Mouse (Mus musculus) liver, postnatal 0 days (tissue): ENCODE data around the gene Phospho1. TPM values are rescaled to one million over a fixed set of nuclear protein-coding genes. Genes with fewer than 3 reads are reported as not detected.
A peak's percentile ranks its signal among the peaks of the same experiment; 100 is the strongest.

Experiments
- ATAC-seq: fragments of 200-750 bp; cut with Nextera tagmentation; 2 replicates; pipeline ENCODE4 v1.8.0; 2017; ENCODE audit warnings: mild to moderate bottlenecking, moderate library complexity
- DNase-seq: peaks from one replicate; pipeline ENCODE4 v3.0.0-alpha.2; 2016
- H3K27ac ChIP-seq: fragments of 300-500 bp; sonication (generic); 2 replicates; pipeline ENCODE4 v1.5.1; 2014; ENCODE audit warnings: antibody characterized with exemption, moderate library complexity, mild to moderate bottlenecking, low read depth
- H3K27me3 ChIP-seq: fragments of 300-500 bp; sonication (generic); 2 replicates; pipeline ENCODE4 v1.6.1; 2014; ENCODE audit warnings: low read length, control low read depth, mixed read lengths; ENCODE audit not compliant: insufficient read depth
- H3K36me3 ChIP-seq: fragments of 300-500 bp; sonication (generic); replicated peaks from 2 replicates; pipeline ENCODE4 v1.6.1; 2014; ENCODE audit warnings: mild to moderate bottlenecking, control low read depth, low read length, moderate library complexity, mixed read lengths; ENCODE audit not compliant: insufficient read depth
- H3K4me1 ChIP-seq: fragments of 300-500 bp; sonication (generic); 2 replicates; pipeline ENCODE4 v1.6.1; 2014; ENCODE audit warnings: antibody characterized with exemption, mild to moderate bottlenecking, control low read depth; ENCODE audit not compliant: insufficient read depth
- H3K4me2 ChIP-seq: fragments of 300-500 bp; sonication (generic); 2 replicates; pipeline ENCODE4 v1.6.1; 2014; ENCODE audit warnings: low read depth, mild to moderate bottlenecking, low read length, moderate library complexity, mixed read lengths
- H3K4me3 ChIP-seq: fragments of 300-500 bp; sonication (generic); 2 replicates; pipeline ENCODE4 v1.5.1; 2014; ENCODE audit warnings: low read depth, low read length
- H3K9ac ChIP-seq: fragments of 300-500 bp; sonication (generic); replicated peaks from 2 replicates; pipeline ENCODE4 v1.6.1; 2014; ENCODE audit warnings: mild to moderate bottlenecking, moderate library complexity
- H3K9me3 ChIP-seq: fragments of 300-500 bp; sonication (generic); 2 replicates; pipeline ENCODE4 v1.6.1; 2016; ENCODE audit warnings: mild to moderate bottlenecking, control low read depth, low read length, mixed read lengths
- CTCF ChIP-seq: sonication (generic); IDR thresholded peaks from 2 replicates; pipeline ENCODE4 v1.5.1; 2016; ENCODE audit warnings: antibody characterized with exemption, low read depth
- EP300 ChIP-seq: IDR thresholded peaks from 2 replicates; pipeline ENCODE4 v1.6.1; 2016; ENCODE audit warnings: antibody characterized with exemption, low read depth, mild to moderate bottlenecking
- WGBS: fragments of 180-500 bp; shearing (Covaris S2); extraction: QIAGEN DNeasy Blood & Tissue Kit; methylation state at CpG from one replicate; pipeline ENCODE4 v1.1.7; 2014; ENCODE audit not compliant: insufficient replicate concordance; 5-methylcytosine and 5-hydroxymethylcytosine counted together
- polyA plus RNA-seq: library from polyadenylated mRNA; unstranded; fragments of >200 nt; fragmentation: Nextera tagmentation; extraction: Ambion mirVana; gene quantifications from 2 replicates; pipeline ENCODE4 v1.2.1, GENCODE M21; 2015

Gene Phospho1
- 1.9 and 2.0 TPM in 2 replicates for polyA plus RNA-seq

DNA sequence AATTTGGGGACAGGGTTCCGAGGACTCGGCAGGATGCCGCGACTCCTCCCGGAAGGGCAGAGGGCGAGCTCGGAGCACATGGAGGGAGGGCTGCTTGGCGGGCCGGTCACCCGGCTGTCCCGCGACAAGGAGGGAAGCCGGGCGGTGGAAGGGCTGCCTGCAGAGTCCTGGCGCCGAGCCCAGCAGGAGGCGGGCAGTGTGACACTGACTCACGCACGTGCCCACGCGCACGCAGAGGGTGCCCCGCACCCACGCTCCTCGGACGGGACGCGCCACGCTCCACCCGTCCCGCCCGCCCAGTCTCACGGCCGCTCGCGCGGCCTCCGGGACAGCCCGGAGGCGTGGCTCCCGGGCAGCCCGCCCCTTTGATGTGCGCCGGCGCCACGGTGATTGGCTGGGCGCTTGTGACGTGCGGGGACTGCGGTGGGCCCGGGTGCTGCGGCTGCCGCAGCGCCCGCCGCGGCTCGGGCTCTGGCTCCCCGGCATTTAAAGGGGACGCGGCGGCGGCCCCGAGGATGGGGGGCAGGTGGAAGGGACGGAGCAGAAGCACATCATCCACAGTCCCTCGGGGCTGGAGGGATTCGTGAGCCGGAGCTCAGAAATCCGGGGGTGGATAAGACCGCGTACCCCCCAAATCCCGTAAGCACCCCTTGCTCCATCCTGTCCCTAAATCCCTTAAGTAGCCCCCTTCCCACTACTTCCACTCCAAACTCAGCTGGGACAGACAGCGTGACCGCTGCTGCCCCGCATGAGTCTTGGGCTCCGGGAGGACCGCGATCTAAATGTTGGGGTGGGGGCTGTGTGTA is at the start of gene Phospho1:
Gene Phospho1 (plus strand): TSS at position 429 of the 806 bp plus-strand sequence.
- Histone ChIP-seq H3K4me3 (peak within 1 kb of the TSS; percentile 64), H3K9ac (peak within 1 kb of the TSS; percentile 74), H3K36me3 (no peaks in the 10 kb centered on the region), H3K9me3 (no peaks in the 10 kb centered on the region), H3K4me1 (peaks cover 24% of the 10 kb centered on the region), H3K4me2 (peak within 1 kb of the TSS; percentile 95), H3K27me3 (peaks cover 10% of the 10 kb centered on the region), H3K27ac (peak within 1 kb of the TSS; percentile 58)
- DNase-seq (peak; percentile 94), ATAC-seq (peak; percentile 95)
- 2% methylated on average over 72 of the region's 78 CpGs for WGBS
- no peak for TF ChIP-seq CTCF
- TF ChIP-seq EP300 = no peak; the same call in 1 of the 2 replicates

DNA sequence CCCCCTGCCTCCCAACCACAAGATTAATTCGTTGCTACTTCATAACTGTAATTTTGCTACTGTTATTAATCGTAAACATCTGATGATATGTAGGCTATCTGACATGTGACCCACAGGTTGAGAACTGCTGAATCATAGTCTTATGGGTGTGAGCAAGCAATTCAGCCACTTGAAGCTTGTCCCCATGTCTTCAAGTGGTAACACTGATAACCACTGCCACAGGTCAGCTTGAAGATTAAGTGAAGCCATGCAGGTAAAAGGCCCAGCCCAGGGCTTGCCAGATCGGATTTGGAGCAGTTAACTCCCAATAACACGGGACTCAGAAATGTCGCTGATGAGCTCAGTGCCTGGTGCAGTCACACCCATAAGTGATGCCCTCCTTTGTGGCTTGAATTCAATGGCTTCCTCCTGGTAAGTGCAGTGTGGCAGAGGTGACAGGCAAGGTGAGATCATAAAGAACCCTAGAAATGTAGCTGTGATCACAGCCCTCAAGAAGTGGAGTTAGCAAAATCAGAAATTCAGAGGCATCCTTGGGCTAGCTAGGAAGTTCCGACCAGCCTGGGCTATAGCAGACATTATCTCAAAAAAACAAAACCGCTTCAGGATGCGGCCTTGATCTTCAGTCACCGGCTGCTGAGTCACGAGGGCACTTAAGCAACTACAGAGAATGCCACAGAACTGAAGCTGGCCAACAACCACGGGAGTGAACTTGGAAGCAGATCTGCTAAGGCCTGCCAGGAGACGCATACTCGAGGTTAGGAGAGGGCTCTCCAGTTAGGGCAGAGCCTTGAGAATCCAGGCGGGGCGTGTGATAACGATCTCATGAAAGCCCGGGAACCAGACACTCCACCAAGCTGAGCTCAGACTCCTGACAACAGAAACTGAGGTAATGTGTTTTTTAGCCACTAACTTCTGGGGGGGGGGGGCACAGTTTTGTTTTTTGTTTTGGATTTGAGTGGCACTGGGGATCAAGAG is 46.7 kb upstream of the Phospho1 start:
- Histone ChIP-seq H3K9ac (peak overlapping the region; percentile 68), H3K4me1 (peaks cover 23% of the 10 kb centered on the region), H3K27me3 (no peaks in the 10 kb centered on the region), H3K27ac (peak overlapping the region; percentile 78), H3K4me3 (peak overlapping the region; percentile 42), H3K9me3 (no peaks in the 10 kb centered on the region), H3K4me2 (peak overlapping the region; percentile 64), H3K36me3 (no peaks in the 10 kb centered on the region)
- ATAC-seq = peak; percentile 72
- WGBS = 34% methylated on average over 17 of the region's 17 CpGs
- peak; percentile 59 for DNase-seq
- TF ChIP-seq EP300 = peak; percentile 65
- TF ChIP-seq CTCF = no peak

DNA sequence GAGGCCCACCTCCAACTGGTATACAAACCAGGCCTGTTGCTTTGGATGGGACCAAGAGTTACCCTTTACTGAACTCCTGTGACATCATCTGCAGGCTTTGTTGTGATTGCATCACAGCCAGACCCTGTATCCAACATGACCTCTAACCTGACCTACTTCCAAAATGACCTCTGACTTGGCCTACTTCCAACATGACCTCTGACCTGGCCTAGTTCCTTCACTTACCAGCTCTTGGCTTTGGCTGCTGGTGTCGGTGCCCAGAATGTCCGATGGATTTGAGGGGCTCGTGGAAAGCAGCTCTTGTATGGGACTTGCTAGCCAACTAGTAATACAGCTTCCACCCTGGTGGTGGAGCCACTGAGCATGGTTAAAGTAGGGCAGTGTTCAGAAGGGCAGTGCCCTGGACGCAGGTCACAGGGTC is 45.5 kb upstream of the Phospho1 start:
- Histone ChIP-seq H3K4me3 (peak overlapping the region; percentile 42), H3K27ac (peak overlapping the region; percentile 78), H3K4me2 (peak overlapping the region; percentile 64), H3K4me1 (peaks cover 23% of the 10 kb centered on the region), H3K36me3 (no peaks in the 10 kb centered on the region), H3K9ac (peak overlapping the region; percentile 68), H3K27me3 (no peaks in the 10 kb centered on the region), H3K9me3 (no peaks in the 10 kb centered on the region)
- 68% methylated on average over 4 of the region's 4 CpGs for WGBS
- TF ChIP-seq CTCF (peak; percentile 77), EP300 (no peak)
- peak; percentile 59 for ATAC-seq
- DNase-seq = peak; percentile 74

DNA sequence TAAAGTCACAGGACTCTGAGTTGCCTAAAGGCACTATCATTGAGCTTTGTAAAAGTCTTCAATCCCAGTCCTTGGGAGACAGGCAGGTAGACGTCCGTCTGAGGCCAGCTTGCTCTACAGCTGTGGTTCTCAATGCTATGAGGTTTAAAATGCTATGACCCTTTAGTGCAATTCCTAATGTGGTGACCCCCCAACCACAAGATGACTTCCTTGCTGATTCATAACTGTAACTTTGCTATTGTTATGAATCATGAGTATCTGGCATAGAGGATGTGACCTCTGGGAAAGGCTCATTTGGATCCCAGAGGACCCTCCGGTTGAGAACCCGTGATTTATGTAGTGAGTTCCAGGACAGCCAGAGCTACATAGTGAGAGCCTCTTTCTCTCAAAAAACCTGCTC is 44.9 kb upstream of the Phospho1 start:
- Histone ChIP-seq H3K9ac (no peak overlapping the region), H3K36me3 (no peaks in the 10 kb centered on the region), H3K4me2 (peak overlapping the region; percentile 64), H3K4me3 (peak overlapping the region; percentile 42; the same call in 1 of the 2 replicates), H3K27me3 (no peaks in the 10 kb centered on the region), H3K9me3 (no peaks in the 10 kb centered on the region), H3K4me1 (peaks cover 23% of the 10 kb centered on the region), H3K27ac (no peak overlapping the region)
- 86% methylated on average over 4 of the region's 4 CpGs for WGBS
- TF ChIP-seq EP300 = no peak
- TF ChIP-seq CTCF = no peak
- ATAC-seq (no peak), DNase-seq (no peak)

DNA sequence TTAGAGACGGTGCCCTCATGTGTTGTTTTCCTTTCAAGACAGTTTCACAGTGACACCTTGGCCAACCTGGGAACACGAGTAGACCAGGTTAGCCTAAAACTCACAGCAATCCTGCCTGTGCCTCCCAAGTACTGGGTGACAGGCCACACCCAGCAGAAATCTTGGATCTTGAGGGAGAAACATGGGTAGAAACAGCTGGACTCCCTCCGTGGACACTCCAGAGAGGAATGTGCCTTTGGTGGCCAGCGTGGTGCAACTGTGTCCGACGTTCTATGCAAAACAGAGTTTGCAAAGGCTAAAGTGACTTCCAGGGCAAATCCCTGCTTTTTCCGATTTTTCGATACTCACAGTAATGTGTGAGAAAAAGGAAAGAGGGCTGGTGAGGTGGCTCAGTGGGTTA is 43.8 kb upstream of the Phospho1 start:
- no peak for ATAC-seq
- 94% methylated on average over 8 of the region's 8 CpGs for WGBS
- Histone ChIP-seq H3K27me3 (no peaks in the 10 kb centered on the region), H3K9ac (no peak overlapping the region), H3K9me3 (no peaks in the 10 kb centered on the region), H3K4me2 (no peak overlapping the region), H3K4me1 (peaks cover 23% of the 10 kb centered on the region), H3K4me3 (no peak overlapping the region), H3K27ac (no peak overlapping the region), H3K36me3 (no peaks in the 10 kb centered on the region)
- no peak for DNase-seq
- no peak for TF ChIP-seq EP300
- no peak for TF ChIP-seq CTCF

DNA sequence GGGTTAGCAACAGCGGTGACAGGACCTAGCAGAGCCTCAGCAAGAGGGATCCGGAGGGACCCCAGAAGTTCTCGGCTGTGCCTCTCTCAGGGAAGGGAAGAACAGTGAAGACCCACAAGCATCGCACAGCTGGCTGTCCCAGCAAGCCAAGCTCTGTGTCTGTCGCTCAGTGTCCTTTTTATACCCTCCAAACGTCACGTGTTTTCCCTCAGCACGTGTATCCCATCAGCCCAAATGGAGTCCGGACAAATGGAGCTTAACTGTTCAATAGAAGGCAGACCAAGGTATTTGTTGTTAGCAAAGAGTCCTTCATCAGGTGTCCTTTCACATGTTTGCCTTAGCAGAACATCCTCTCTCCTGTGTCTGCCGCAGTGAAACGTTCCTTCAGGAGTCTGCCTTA is 42.7 kb upstream of the Phospho1 start:
- peaks cover 23% of the 10 kb centered on the region for H3K4me1 ChIP-seq
- no peak overlapping the region for H3K4me2 ChIP-seq
- H3K4me3 ChIP-seq = no peak overlapping the region
- WGBS = 86% methylated on average over 11 of the region's 11 CpGs
- no peaks in the 10 kb centered on the region for H3K36me3 ChIP-seq
- no peaks in the 10 kb centered on the region for H3K27me3 ChIP-seq
- TF ChIP-seq EP300 (no peak), CTCF (no peak)
- no peaks in the 10 kb centered on the region for H3K9me3 ChIP-seq
- DNase-seq = no peak
- H3K27ac ChIP-seq = no peak overlapping the region
- no peak overlapping the region for H3K9ac ChIP-seq
- no peak for ATAC-seq
